Mouse (Mus musculus) olfactory bulb, adult 2 months (tissue): ENCODE results near the gene Anpep. TPM values are rescaled to one million over a fixed set of nuclear protein-coding genes. Genes with fewer than 3 reads are reported as not detected.

Experiments
- H3K27ac ChIP-seq: fragments of 200-500 bp; 2 replicates; pipeline ENCODE4 v1.5.1; 2012; ENCODE audit warnings: low read depth, low read length; ENCODE audit not compliant: insufficient read depth
- H3K4me1 ChIP-seq: fragments of 200-500 bp; 2 replicates; pipeline ENCODE4 v1.6.1; 2012; ENCODE audit warnings: low read length; ENCODE audit not compliant: control insufficient read depth, insufficient read depth
- H3K4me3 ChIP-seq: fragments of 200-500 bp; 2 replicates; pipeline ENCODE4 v1.5.1; 2012; ENCODE audit warnings: mild to moderate bottlenecking, low read depth, low read length, moderate library complexity; ENCODE audit not compliant: insufficient read depth
- CTCF ChIP-seq: fragments of 200-500 bp; IDR thresholded peaks from 2 replicates; pipeline ENCODE4 v1.5.1; 2012; ENCODE audit warnings: low read depth, mild to moderate bottlenecking, low read length, moderate library complexity; ENCODE audit not compliant: insufficient read depth
- POLR2A ChIP-seq: fragments of 200-500 bp; IDR thresholded peaks from 2 replicates; pipeline ENCODE4 v1.6.1; 2012; ENCODE audit warnings: mild to moderate bottlenecking, low read depth, low read length, moderate library complexity; ENCODE audit not compliant: insufficient read depth
- WGBS: fragments of 180-500 bp; shearing (Covaris S2); methylation state at CpG from one replicate; pipeline ENCODE4 v1.1.7; 2018; 5-methylcytosine and 5-hydroxymethylcytosine counted together
- polyA plus RNA-seq: library from polyadenylated mRNA; stranded (reverse); fragments of >200 nt; gene quantifications from 2 replicates; pipeline ENCODE4 v1.2.4, GENCODE M21; 2012; ENCODE audit warnings: low replicate concordance; ENCODE audit not compliant: missing spikeins, insufficient read depth, insufficient read length

Gene Anpep
- polyA plus RNA-seq, 1 experiment, result not detected

DNA sequence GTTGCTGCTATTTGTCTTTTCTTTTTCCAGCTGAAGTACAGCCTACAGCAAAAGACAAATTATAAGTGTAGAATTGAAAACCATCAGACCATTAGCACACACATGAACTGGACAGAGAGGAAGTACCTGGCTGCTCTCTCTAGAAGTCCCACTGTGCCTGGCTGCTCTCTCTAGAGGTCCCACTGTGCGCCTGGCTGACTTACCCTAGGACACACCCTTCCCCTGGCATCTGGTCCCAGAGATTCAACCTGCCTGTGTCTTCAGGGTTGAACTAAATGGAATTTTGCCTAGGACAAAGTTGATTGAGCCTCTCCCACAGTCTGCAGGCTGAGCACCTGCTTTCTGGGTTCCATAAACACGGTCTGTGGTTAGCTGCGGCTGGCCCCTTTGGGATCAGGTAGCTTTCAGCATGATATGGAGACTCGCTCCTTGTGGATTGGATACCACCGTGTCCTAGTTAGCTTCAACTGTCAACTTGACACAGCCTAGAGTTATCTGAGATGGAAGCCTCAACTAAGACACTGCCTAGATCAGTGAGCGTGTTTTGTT, 11.0 kb upstream of the Anpep start:
- WGBS, result 87% methylated on average over 6 of the region's 6 CpGs
- Histone ChIP-seq H3K4me1 (no peaks in the 10 kb centered on the region; the same call in 1 of the 2 replicates), H3K27ac (no peak overlapping the region), H3K4me3 (no peak overlapping the region)
- TF ChIP-seq POLR2A, result no peak

DNA sequence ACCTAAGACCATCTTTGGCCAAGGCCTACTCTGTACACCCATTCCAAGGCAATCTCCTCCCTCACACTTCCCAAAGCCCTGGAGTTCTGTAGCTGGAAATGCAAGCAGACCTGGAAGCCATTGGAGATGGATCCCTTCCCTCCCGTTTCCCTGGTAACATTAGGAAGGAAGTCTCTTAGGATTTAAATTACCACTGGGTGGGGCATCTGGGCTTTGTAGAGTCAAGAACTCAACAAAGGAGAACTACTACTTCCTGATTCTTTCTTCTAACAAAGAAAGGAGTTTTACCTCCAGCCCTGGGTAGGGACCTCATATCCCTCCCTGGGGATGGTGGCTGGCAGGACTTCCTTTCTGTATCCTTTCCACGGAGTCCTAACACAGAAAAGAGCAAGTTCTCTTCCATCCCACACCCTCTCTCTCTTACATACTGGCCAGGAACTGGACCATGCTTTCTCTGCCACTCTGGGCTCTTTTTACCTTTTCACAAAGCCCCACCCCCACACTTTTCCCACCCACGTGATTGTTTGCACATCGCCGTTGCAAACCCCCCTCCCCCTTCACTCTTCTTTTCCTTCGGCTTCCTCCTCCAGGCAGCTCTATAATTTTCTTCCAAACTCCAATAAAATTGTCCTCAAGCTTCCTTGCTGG, 8.3 kb upstream of the Anpep start:
- TF ChIP-seq CTCF (no peak), POLR2A (no peak)
- H3K4me1 ChIP-seq, result no peaks in the 10 kb centered on the region; the same call in 1 of the 2 replicates
- 35% methylated on average over 6 of the region's 6 CpGs for WGBS
- no peak overlapping the region for H3K4me3 ChIP-seq
- no peak overlapping the region for H3K27ac ChIP-seq

DNA sequence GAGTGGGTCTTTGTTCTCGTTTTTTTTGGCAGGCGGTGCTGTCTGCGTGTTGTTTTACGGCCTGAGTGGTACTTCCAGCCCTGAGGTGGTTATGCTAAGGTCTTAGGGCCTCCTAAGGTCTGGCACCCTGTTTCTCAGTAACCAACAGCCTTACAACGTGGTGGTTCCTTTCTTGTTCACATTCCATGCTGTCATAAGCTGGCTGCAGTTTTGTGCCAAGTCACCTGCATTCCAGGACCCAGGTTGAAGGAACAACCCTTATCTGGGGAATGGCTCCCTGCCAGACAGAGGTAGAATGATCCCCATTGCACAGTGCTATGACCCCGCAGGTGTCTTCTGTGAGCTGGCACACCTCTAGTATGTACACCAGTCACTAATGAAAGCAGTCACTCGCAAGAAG, 7.6 kb upstream of the Anpep start:
- no peaks in the 10 kb centered on the region; the same call in 1 of the 2 replicates for H3K4me1 ChIP-seq
- no peak overlapping the region for H3K27ac ChIP-seq
- WGBS, result 89% methylated on average over 7 of the region's 7 CpGs
- no peak overlapping the region for H3K4me3 ChIP-seq
- TF ChIP-seq POLR2A (no peak), CTCF (no peak)

DNA sequence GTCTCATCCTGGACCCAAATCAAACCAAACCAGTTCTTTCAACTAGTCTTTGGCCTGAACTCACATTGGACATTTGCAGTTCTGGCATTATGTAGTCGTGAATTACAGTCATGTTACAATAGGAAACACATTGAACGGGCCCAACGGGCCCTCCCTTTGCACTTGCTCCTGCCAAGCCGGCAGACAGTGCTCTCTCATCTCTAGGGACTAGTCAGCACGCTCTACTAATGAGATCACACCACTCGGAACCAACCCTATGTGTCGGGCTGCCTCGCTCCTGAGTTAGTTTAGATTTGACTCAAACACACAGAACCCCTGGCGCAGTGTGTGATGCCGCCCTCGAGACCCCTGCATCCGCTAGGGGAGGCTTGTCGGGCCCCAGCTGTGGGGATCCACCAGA, 7.0 kb upstream of the Anpep start:
- no peak overlapping the region for H3K4me3 ChIP-seq
- WGBS, result 78% methylated on average over 13 of the region's 13 CpGs
- no peaks in the 10 kb centered on the region; the same call in 1 of the 2 replicates for H3K4me1 ChIP-seq
- no peak overlapping the region for H3K27ac ChIP-seq
- TF ChIP-seq CTCF (no peak), POLR2A (no peak)

DNA sequence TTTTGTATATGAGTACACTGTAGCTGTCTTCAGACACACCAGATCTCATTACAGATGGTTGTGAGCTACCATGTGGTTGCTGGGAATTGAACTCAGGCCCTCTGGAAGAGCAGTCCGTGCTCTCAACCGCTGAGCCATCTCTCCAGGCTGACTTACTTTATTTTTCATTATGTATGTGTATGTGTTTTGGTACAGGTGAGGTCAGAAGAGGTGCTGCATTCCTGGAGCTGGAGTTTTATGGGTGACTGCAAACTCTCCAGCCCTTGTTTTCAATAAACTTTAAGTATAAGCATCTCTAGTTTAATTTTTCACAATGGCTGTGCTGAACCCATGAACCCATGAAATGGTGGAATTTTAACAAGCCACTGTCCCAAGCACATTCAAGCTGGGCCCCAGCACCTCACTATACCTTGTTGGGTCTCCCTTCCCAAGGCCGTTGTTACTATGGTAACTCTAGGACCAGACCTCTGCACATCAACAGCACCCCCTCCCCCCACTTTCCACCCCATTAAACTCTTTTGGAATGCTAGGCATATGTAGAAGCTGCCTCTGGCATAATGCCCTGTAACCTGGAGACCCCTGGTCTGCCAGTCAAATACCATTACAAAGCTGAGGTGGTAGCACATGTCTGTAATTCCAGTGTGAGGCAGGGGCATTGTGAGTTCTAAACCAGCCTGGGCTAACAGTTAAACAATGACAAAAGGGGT, 5.6 kb upstream of the Anpep start:
- H3K27ac ChIP-seq, result no peak overlapping the region
- 76% methylated on average over 3 of the region's 3 CpGs for WGBS
- no peak overlapping the region for H3K4me3 ChIP-seq
- H3K4me1 ChIP-seq, result peaks cover 4% of the 10 kb centered on the region
- TF ChIP-seq CTCF (no peak), POLR2A (no peak)

DNA sequence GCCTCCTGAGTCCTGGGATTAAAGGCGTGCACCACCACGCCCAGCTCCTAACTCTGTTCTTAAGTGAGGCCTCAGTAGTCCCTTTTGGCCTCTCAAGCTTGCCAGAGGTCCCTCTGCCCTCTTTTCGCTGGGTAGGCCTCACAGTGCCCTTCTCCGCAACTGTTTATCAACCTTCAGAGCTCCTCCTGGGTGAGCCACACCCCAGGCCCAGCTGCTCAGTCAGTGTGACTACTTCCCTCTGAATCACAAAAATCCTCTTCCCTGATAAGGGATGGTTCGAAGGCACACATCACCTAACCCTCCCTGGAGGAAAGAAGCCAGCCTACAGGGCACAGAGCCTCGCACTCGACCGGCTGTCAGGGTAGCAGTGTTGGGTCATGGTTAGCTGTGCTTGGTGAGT, 935 bp upstream of the Anpep start:
- 90% methylated on average over 8 of the region's 8 CpGs for WGBS
- no peak for TF ChIP-seq POLR2A
- no peak for TF ChIP-seq CTCF
- Histone ChIP-seq H3K27ac (no peak overlapping the region), H3K4me3 (no peak overlapping the region), H3K4me1 (peaks cover 4% of the 10 kb centered on the region; the same call in 1 of the 2 replicates)

DNA sequence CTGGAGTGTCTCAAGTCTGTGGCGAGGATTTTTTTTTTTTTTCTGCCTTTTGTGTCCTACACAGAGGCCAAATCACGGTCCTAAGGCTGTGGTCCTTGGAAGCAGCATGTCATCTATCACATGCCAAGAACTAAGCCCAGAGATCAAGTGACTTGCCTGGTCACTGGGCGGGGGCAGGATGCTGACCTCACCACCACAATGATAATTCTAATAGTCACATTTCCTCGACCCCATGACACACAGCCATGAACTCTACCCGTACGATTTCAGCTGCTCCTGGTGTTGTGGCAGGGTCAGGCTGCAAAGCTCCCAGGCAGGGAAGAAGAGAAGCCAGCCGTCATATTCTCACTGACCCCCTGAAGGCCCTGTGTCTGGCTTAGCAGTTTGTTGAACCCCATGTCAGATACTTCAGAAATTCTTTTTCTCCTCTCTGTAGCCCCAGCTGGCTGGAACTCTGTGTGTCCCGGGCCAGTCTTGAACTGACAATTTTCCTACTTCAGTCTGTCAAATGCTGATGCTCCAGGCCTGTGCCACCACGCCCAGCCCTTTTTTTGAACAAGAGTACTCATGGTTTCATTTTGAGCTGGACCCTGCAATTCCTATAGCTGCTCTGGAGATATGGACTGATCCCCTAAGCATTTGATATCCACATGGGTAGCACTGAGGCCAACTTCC, 1.8 kb downstream of the Anpep start:
- peaks cover 4% of the 10 kb centered on the region; the same call in 1 of the 2 replicates for H3K4me1 ChIP-seq
- H3K4me3 ChIP-seq, result no peak overlapping the region
- H3K27ac ChIP-seq, result no peak overlapping the region
- 86% methylated on average over 9 of the region's 9 CpGs for WGBS
- no peak for TF ChIP-seq CTCF
- TF ChIP-seq POLR2A, result no peak

DNA sequence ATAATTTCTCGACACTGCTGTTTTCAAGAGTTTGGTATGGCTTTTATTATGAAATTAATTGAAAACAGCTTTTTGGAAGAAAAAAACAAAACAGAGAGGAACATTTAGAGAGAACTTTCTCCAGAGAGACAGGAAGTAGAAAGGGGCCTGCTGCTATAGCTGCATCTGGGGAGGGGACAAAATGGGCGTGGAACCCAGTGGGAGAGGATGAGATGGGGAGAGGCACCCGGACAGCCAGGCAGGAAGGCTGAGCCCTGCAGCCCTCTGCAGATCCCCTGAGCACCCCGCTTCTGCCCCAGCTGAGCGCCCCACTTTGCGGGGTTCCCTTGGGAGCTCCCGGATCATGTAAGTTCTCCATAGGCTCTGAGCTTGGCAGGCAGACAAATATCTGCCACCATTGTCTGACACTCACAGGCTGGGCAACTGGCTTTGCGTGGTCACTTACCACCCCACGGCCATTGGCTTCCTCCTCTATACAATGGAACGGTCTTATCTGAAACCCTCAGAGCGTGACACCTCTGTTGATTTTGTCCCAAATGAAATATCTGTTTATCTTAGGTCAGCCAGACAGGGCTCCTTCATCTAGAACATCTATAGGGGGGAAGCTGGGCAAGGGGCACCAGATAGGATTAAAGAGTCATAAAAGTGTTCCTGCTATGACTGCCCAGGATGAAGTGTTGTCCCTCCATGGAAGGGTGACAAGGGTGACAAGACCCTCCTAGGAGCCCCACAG, 2.5 kb downstream of the Anpep start:
- Histone ChIP-seq H3K27ac (no peak overlapping the region), H3K4me3 (no peak overlapping the region), H3K4me1 (peaks cover 4% of the 10 kb centered on the region; the same call in 1 of the 2 replicates)
- TF ChIP-seq POLR2A (no peak), CTCF (no peak)
- WGBS, result 83% methylated on average over 11 of the region's 11 CpGs
